Mouse (Mus musculus): ENCODE measurements at regions not wholly inside any gene's neighbourhood (a gene's known extent, or its start where the extent isn't known, plus 50 kb on each side); places are given as distances from the start of the nearest gene placed in this dataset.

DNA sequence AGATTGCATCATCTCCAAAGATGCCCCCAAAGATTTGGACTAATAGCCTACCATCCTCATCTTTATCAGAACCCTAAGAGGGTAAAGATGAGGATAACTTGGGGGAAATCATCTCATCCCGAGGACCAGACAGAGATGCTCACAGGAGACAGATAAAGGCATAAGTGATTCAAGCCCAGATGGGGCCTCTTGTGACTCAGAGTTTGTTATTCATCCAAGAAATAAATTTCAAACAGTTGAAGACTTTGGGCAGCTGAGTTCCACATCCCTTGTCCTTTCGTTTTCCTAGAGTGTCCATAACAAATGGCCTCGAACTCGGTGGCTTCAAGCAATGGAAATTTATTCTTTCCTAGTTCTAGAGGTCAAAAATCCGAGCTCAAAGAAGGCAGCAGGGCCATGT, 485.1 kb upstream of the Gm10131 start:
- TF ChIP-seq CTCF (IDR thresholded peaks at IDR 0.05; ENCODE audit: low read depth, low read length) (no peak), POLR2A (IDR thresholded peaks at IDR 0.05; ENCODE audit: extremely low read depth, insufficient read depth, low read length) (no peak)
